Mouse (Mus musculus) ES-E14 (cell line): ENCODE results near the gene Arhgef11. TPM values are rescaled to one million over a fixed set of nuclear protein-coding genes. Genes with fewer than 3 reads are reported as not detected.

Experiments used
- DNase-seq: peaks from one replicate; pipeline ENCODE4 v3.0.0-alpha.2; 2013; ENCODE audit warnings: low read depth, low spot score
- H3K27ac ChIP-seq: 2 replicates; pipeline ENCODE4 v1.5.1; 2012; ENCODE audit warnings: low read depth, mild to moderate bottlenecking, low read length, moderate library complexity, mixed read lengths; ENCODE audit not compliant: poor library complexity, insufficient read depth, severe bottlenecking
- H3K36me3 ChIP-seq: 2 replicates; pipeline ENCODE4 v1.6.1; 2012; ENCODE audit warnings: mild to moderate bottlenecking, low read length, moderate library complexity, mixed read lengths; ENCODE audit not compliant: control insufficient read depth, poor library complexity, insufficient read depth, severe bottlenecking
- H3K4me1 ChIP-seq, 2 experiments: fragments of 150-350 bp in 1 of 2; sonication (generic) in 1 of 2; 2 replicates each; pipeline ENCODE4 v1.6.1; 2012; ENCODE audit warnings: low read length in 2 of 2, mild to moderate bottlenecking in 1 of 2, mixed read lengths in 1 of 2; ENCODE audit not compliant: control insufficient read depth in 2 of 2, insufficient read depth in 2 of 2, poor library complexity in 1 of 2
- H3K4me3 ChIP-seq, 2 experiments: fragments of 150-350 bp in 1 of 2; sonication (generic) in 1 of 2; 2 replicates each; pipeline ENCODE4 v1.5.1; 2012; ENCODE audit warnings: low read length in 2 of 2, low read depth in 1 of 2, mild to moderate bottlenecking in 1 of 2, mixed read lengths in 1 of 2; ENCODE audit not compliant: insufficient read depth in 1 of 2, poor library complexity in 1 of 2, severe bottlenecking in 1 of 2
- H3K9ac ChIP-seq: 2 replicates; pipeline ENCODE4 v1.6.1; 2012; ENCODE audit warnings: low read depth, mild to moderate bottlenecking, low read length, mixed read lengths; ENCODE audit not compliant: poor library complexity, insufficient read depth, severe bottlenecking
- H3K9me3 ChIP-seq: fragments of 150-350 bp; sonication (generic); 2 replicates; pipeline ENCODE4 v1.6.1; 2012; ENCODE audit warnings: low read depth, mild to moderate bottlenecking, low read length; ENCODE audit not compliant: control insufficient read depth, insufficient read depth
- CHD2 ChIP-seq: IDR thresholded peaks from 2 replicates; pipeline ENCODE4 v1.6.1; 2014; ENCODE audit warnings: mild to moderate bottlenecking, low read depth, low read length, inconsistent platforms
- HCFC1 ChIP-seq: IDR thresholded peaks from 2 replicates; pipeline ENCODE4 v1.6.1; 2012; ENCODE audit warnings: low read length, inconsistent platforms, borderline replicate concordance; ENCODE audit not compliant: insufficient read depth
- MAFK ChIP-seq: IDR thresholded peaks from 2 replicates; pipeline ENCODE4 v1.6.1; 2014; ENCODE audit warnings: mild to moderate bottlenecking, low read depth, low read length, inconsistent platforms; ENCODE audit not compliant: insufficient read depth
- ZC3H11A ChIP-seq: IDR thresholded peaks from 2 replicates; pipeline ENCODE4 v1.6.1; 2012; ENCODE audit warnings: low read depth, mild to moderate bottlenecking, inconsistent platforms, low read length, borderline replicate concordance
- ZNF384 ChIP-seq: IDR thresholded peaks from 2 replicates; pipeline ENCODE4 v1.6.1; 2012; ENCODE audit warnings: low read depth, low read length, inconsistent platforms
- in situ Hi-C, 2 experiments: fragments of 600-800 bp; cut with MboI; formaldehyde crosslinking; loops; one replicate each; pipeline ENCODE4 v1.15.1; 2025; ENCODE audit warnings: low sequenced_read_pairs in 2 of 2, inconsistent platforms in 1 of 2; ENCODE audit not compliant: unreplicated experiment in 2 of 2
- total RNA-seq: library from RNA; depleted of rRNA; stranded (reverse); fragments of 300-350 nt; gene quantifications from 2 replicates; pipeline ENCODE4 v1.2.3, GENCODE M21; 2012

Gene Arhgef11
- total RNA-seq, 1 experiment: 14.1 TPM

DNA sequence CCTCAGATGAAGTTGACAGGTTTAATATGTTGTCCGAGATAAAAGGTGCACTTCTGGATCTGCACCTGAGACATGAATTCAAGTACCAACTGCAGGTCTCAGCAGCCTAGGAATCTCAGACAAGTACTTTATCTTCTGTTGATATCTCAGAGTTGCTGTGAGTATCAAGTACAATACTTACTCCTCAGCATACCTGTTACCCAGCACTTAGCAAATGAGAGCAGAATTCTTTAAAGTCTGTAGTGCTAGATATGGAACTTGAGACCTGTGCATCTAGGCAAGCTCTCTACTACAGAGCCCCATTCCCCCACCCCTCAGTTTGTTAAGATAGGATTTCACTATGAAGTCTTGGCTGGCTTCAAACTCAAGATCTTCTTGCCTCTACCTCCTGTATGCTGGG lies 43.9 kb downstream of the Arhgef11 start:
- in situ Hi-C loops: no loop called here

DNA sequence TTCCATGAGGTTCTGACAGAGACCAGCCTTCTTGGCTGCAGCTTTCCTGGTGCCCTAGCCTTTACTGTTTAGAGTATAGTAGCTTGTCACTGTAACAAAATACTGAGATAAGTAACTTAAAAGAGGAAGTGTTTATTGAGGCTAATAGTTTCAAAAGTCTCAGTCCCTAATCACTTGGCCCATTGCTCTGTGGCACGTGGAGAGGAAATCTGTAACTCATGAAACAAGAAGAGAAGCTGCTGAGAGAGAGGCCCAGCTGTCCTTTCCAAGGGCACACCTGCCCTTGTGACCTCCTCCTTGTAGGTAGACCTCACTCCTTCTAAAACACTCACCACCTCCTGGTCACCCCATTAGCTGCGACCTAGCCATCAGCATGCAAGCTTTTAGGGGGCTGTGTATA lies 101.2 kb downstream of the Arhgef11 start:
- H3K36me3 ChIP-seq: peaks cover 11% of the 10 kb centered on the region
- no peaks in the 10 kb centered on the region for H3K9me3 ChIP-seq
- H3K27ac ChIP-seq: no peak overlapping the region
- DNase-seq: no peak
- TF ChIP-seq HCFC1 (no peak), MAFK (no peak), CHD2 (no peak), ZC3H11A (no peak), ZNF384 (no peak)
- H3K4me1 ChIP-seq: no peaks in the 10 kb centered on the region
- no peak overlapping the region for H3K9ac ChIP-seq
- in situ Hi-C loops: no loop called here
- no peak overlapping the region for H3K4me3 ChIP-seq

More for the DNA sequence above, 43.9 kb downstream of the Arhgef11 start:
- no peak overlapping the region for H3K4me3 ChIP-seq
- no peaks in the 10 kb centered on the region for H3K9me3 ChIP-seq
- H3K9ac ChIP-seq: no peak overlapping the region
- peaks cover 6 to 9% of the 10 kb centered on the region in 2 experiments; a peak in 3 of 4 replicates for H3K4me1 ChIP-seq
- no peak for DNase-seq
- H3K27ac ChIP-seq: no peak overlapping the region
- no peaks in the 10 kb centered on the region for H3K36me3 ChIP-seq
- TF ChIP-seq ZNF384: no peak

GRCm38 (mm10) chr3:87724556-87724955 lies 107.2 kb downstream of the Arhgef11 start:
- TF ChIP-seq ZC3H11A: no peak
- TF ChIP-seq HCFC1: no peak
- TF ChIP-seq MAFK: no peak
- TF ChIP-seq CHD2: no peak
- no peak for TF ChIP-seq ZNF384
- in situ Hi-C loops: no loop called here
- H3K9ac ChIP-seq: no peak overlapping the region
- peaks cover 16% of the 10 kb centered on the region for H3K36me3 ChIP-seq
- no peak overlapping the region for H3K27ac ChIP-seq
- no peaks in the 10 kb centered on the region for H3K4me1 ChIP-seq
- no peaks in the 10 kb centered on the region for H3K9me3 ChIP-seq
- no peak for DNase-seq
- no peak overlapping the region for H3K4me3 ChIP-seq

DNA sequence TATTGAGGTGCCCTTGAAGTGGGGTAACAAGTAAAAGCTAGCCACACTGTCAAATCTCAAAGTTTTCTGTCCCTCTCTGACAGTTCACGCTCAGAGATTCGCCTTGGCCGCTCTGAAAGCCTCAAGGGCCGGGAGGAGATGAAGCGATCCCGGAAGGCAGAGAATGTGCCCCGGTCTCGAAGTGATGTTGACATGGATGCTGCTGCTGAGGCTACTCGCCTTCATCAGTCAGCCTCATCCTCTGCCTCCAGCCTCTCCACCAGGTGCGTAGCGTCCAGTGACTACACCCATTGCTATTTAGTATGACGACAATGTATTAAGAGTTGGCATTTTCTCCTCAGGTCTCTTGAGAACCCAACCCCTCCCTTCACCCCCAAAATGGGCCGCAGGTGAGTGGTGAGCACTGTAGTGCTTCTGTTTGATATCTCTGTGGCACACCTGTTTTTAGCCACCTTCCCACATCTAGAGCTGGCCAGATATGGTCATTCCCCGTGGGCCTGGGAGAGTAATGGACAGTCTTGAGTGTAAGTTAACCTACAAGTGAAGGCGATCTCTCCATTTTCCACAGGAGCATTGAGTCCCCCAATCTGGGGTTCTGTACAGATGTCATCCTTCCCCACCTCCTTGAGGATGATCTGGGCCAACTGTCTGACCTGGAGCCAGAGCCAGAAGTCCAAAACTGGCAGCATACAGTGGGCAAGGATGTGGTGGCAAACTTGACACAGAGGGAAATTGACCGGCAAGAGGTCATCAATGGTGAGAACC lies 108.2 kb downstream of the Arhgef11 start:
- Histone ChIP-seq H3K9me3 (no peaks in the 10 kb centered on the region), H3K36me3 (peaks cover 18% of the 10 kb centered on the region), H3K4me3 (no peak overlapping the region), H3K4me1 (no peaks in the 10 kb centered on the region), H3K9ac (no peak overlapping the region), H3K27ac (no peak overlapping the region)
- DNase-seq: no peak
- no peak for TF ChIP-seq CHD2
- TF ChIP-seq MAFK: no peak
- TF ChIP-seq ZC3H11A: no peak
- no peak for TF ChIP-seq ZNF384
- no peak for TF ChIP-seq HCFC1
- in situ Hi-C loops: no loop called here

DNA sequence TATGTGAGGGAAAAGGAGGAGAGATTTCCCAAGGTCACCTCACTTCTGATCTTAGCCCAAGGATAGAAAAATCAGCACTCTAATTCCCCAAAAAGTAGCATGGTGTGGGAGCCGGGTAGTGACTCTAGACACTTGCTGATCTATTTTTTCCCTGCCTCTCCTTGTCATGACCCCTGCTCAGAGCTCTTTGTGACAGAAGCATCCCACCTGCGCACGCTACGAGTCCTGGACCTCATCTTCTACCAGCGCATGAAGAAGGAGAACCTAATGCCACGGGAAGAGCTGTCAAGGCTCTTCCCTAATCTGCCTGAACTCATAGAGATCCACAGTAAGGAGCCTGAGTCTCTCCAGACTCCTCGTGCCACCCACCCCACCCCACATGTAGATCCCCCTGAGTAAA lies 108.8 kb downstream of the Arhgef11 start:
- DNase-seq: no peak
- no peak overlapping the region for H3K4me3 ChIP-seq
- TF ChIP-seq MAFK (no peak), ZNF384 (no peak), ZC3H11A (no peak), HCFC1 (no peak), CHD2 (no peak)
- H3K9me3 ChIP-seq: no peaks in the 10 kb centered on the region
- no peak overlapping the region for H3K9ac ChIP-seq
- peaks cover 21% of the 10 kb centered on the region for H3K36me3 ChIP-seq
- H3K4me1 ChIP-seq: no peaks in the 10 kb centered on the region
- in situ Hi-C loops: no loop called here
- H3K27ac ChIP-seq: no peak overlapping the region
